19 mouse cellular contexts compared by ENCODE assay signal in the genomic region with DNA sequence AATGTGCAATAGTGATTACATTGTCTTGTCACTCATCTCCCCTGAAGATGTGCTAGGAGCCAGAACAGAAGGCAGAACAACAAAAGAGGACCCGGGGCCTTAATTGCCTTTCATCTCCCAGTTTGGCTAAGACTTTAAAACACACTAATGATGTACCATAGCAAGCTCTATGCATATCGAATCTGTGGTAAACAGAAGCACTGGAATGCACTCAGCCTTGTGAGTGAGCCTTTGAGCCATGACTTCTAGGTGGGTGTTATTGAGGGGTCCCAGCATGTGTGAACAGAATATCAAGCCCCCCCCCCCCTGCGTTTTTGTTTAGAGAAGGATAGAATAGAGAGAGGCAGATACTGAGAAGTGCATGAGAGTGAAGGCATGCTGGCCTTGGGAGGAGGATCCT. TPM values are rescaled to one million over a fixed set of nuclear protein-coding genes. Genes with fewer than 3 reads are reported as not detected.
DNase-seq lines count a peak whose midpoint lies in the region; ATAC-seq lines count a peak whose summit lies in the region.
"Had no signal": no experiment of that assay in that cellular context is flagged by ENCODE, and none has a peak within 500 bp of the region (broad histone marks: within the 10 kb centered on the region; RNA-seq: fewer than 3 reads in every experiment).

No protein-coding gene starts in this region.

- no peak overlapping the region for H3K9ac ChIP-seq in hindbrain, embryonic 11.5 days (ENCODE audit: low read depth, low read length)
- no peak overlapping the region for H3K9ac ChIP-seq in hindbrain, embryonic 14.5 days
- no peak overlapping the region for H3K9ac ChIP-seq in embryonic facial prominence, embryonic 13.5 days
- H3K9ac ChIP-seq in forebrain, embryonic 13.5 days, result no peak overlapping the region
- 0 out of 2 replicates have a peak overlapping the region, but pooled peaks have one; percentile 17 for H3K9ac ChIP-seq in midbrain, embryonic 15.5 days
- H3K9ac ChIP-seq: heart, embryonic 13.5 days; liver, embryonic 12.5 days had no signal

- H3K9me3 ChIP-seq in hindbrain, embryonic 11.5 days (ENCODE audit: control insufficient read depth, low read length), result no peaks in the 10 kb centered on the region
- H3K9me3 ChIP-seq in hindbrain, embryonic 14.5 days (ENCODE audit: control insufficient read depth, low read length), result no peaks in the 10 kb centered on the region
- H3K9me3 ChIP-seq in embryonic facial prominence, embryonic 13.5 days, result no peaks in the 10 kb centered on the region
- no peaks in the 10 kb centered on the region for H3K9me3 ChIP-seq in forebrain, embryonic 13.5 days (replicated peaks)
- no peaks in the 10 kb centered on the region for H3K9me3 ChIP-seq in midbrain, embryonic 15.5 days
- H3K9me3 ChIP-seq: heart, embryonic 13.5 days; liver, embryonic 12.5 days had no signal

- H3K4me1 ChIP-seq in hindbrain, embryonic 11.5 days (replicated peaks; ENCODE audit: control insufficient read depth, insufficient read depth, low read length), result 0 out of 2 replicates have a peak, but pooled peaks cover 2% of the 10 kb centered on the region
- H3K4me1 ChIP-seq in hindbrain, embryonic 14.5 days (replicated peaks; ENCODE audit: control insufficient read depth, insufficient read depth, low read length), result peaks cover 8% of the 10 kb centered on the region; the same call in 1 of the 2 replicates
- peaks cover 17% of the 10 kb centered on the region for H3K4me1 ChIP-seq in embryonic facial prominence, embryonic 13.5 days
- peaks cover 11% of the 10 kb centered on the region for H3K4me1 ChIP-seq in forebrain, embryonic 13.5 days
- peaks cover 12% of the 10 kb centered on the region for H3K4me1 ChIP-seq in midbrain, embryonic 15.5 days

- H3K4me2 ChIP-seq in hindbrain, embryonic 11.5 days (replicated peaks; ENCODE audit: low read depth, low read length), result no peak overlapping the region
- H3K4me2 ChIP-seq in hindbrain, embryonic 14.5 days (replicated peaks), result no peak overlapping the region
- no peak overlapping the region for H3K4me2 ChIP-seq in embryonic facial prominence, embryonic 13.5 days
- H3K4me2 ChIP-seq in forebrain, embryonic 13.5 days, result no peak overlapping the region; the same call in 1 of the 2 replicates
- no peak overlapping the region for H3K4me2 ChIP-seq in midbrain, embryonic 15.5 days
- H3K4me2 ChIP-seq: heart, embryonic 13.5 days; liver, embryonic 12.5 days had no signal

- H3K27ac ChIP-seq in hindbrain, embryonic 11.5 days (ENCODE audit: low read depth, low read length), result 0 out of 2 replicates have a peak overlapping the region, but pooled peaks have one; percentile 6
- H3K27ac ChIP-seq in hindbrain, embryonic 14.5 days, result no peak overlapping the region
- H3K27ac ChIP-seq in embryonic facial prominence, embryonic 13.5 days, result 0 out of 2 replicates have a peak overlapping the region, but pooled peaks have one; percentile 51
- no peak overlapping the region for H3K27ac ChIP-seq in forebrain, embryonic 13.5 days
- no peak overlapping the region for H3K27ac ChIP-seq in midbrain, embryonic 15.5 days
- H3K27ac ChIP-seq: heart, embryonic 13.5 days; liver, embryonic 12.5 days had no signal

- no peaks in the 10 kb centered on the region for H3K27me3 ChIP-seq in hindbrain, embryonic 11.5 days (ENCODE audit: control insufficient read depth, insufficient read depth, low read length)
- no peaks in the 10 kb centered on the region for H3K27me3 ChIP-seq in hindbrain, embryonic 14.5 days (ENCODE audit: control insufficient read depth, insufficient read depth, low read length)
- H3K27me3 ChIP-seq in embryonic facial prominence, embryonic 13.5 days, result no peaks in the 10 kb centered on the region
- H3K27me3 ChIP-seq in forebrain, embryonic 13.5 days, result no peaks in the 10 kb centered on the region
- H3K27me3 ChIP-seq in midbrain, embryonic 15.5 days (replicated peaks), result no peaks in the 10 kb centered on the region
- H3K27me3 ChIP-seq: heart, embryonic 13.5 days; liver, embryonic 12.5 days; Patski had no signal

- H3K4me3 ChIP-seq in hindbrain, embryonic 11.5 days (ENCODE audit: low read depth, low read length), result no peak overlapping the region
- no peak overlapping the region for H3K4me3 ChIP-seq in hindbrain, embryonic 14.5 days (replicated peaks; ENCODE audit: low read length)
- no peak overlapping the region for H3K4me3 ChIP-seq in embryonic facial prominence, embryonic 13.5 days
- no peak overlapping the region for H3K4me3 ChIP-seq in forebrain, embryonic 13.5 days
- H3K4me3 ChIP-seq in midbrain, embryonic 15.5 days, result no peak overlapping the region
- H3K4me3 ChIP-seq: heart, embryonic 13.5 days; liver, embryonic 12.5 days had no signal

- WGBS in hindbrain, embryonic 11.5 days, result 13% methylated on average over 3 of the region's 3 CpGs
- 7% methylated on average over 3 of the region's 3 CpGs for WGBS in hindbrain, embryonic 14.5 days
- WGBS in embryonic facial prominence, embryonic 13.5 days, result 16% methylated on average over 3 of the region's 3 CpGs
- 8% methylated on average over 3 of the region's 3 CpGs for WGBS in forebrain, embryonic 13.5 days
- WGBS in midbrain, embryonic 15.5 days, result 9% methylated on average over 3 of the region's 3 CpGs

- ATAC-seq in hindbrain, embryonic 11.5 days (ENCODE audit: low FRiP score), result peak; percentile 62
- no peak for ATAC-seq in hindbrain, embryonic 14.5 days (ENCODE audit: low FRiP score)
- ATAC-seq in embryonic facial prominence, embryonic 13.5 days (ENCODE audit: insufficient number of reproducible peaks, insufficient read depth, low FRiP score, low TSS enrichment, low read depth), result no peak
- peak; percentile 50 for ATAC-seq in forebrain, embryonic 13.5 days
- peak; percentile 37; the same call in 1 of the 2 replicates for ATAC-seq in midbrain, embryonic 15.5 days (replicated peaks)
- ATAC-seq: activated CD4-positive, CD25-positive, alpha-beta regulatory T cell, adult 4 months; intestine, embryonic 16.5 days; liver, embryonic 12.5 days; Patski had no signal

- no peak for DNase-seq in hindbrain, embryonic 11.5 days (ENCODE audit: low spot score)
- no peak for DNase-seq in hindbrain, embryonic 14.5 days (ENCODE audit: low spot score)
- DNase-seq in cerebellum, adult 18-20 months, result no peak
- no peak for DNase-seq in right cerebral cortex, adult 2 months (ENCODE audit: low spot score in 2 of 2)
- DNase-seq: adrenal gland, postnatal 14 days; cerebellum, adult 8-10 months; gastrocnemius, postnatal 25 days; heart, postnatal 4 days; lung, postnatal 14 days; right cerebral cortex, adult 18-20 months; spleen, adult 18-20 months had no signal

- H3K36me3 ChIP-seq in hindbrain, embryonic 11.5 days (ENCODE audit: control insufficient read depth, insufficient read depth, low read length), result no peaks in the 10 kb centered on the region
- H3K36me3 ChIP-seq in hindbrain, embryonic 14.5 days (replicated peaks; ENCODE audit: control insufficient read depth, insufficient read depth), result no peaks in the 10 kb centered on the region
- H3K36me3 ChIP-seq in embryonic facial prominence, embryonic 13.5 days, result no peaks in the 10 kb centered on the region
- no peaks in the 10 kb centered on the region for H3K36me3 ChIP-seq in forebrain, embryonic 13.5 days (ENCODE audit: poor library complexity, severe bottlenecking)
- no peaks in the 10 kb centered on the region for H3K36me3 ChIP-seq in midbrain, embryonic 15.5 days (replicated peaks)
- H3K36me3 ChIP-seq: heart, embryonic 13.5 days; liver, embryonic 12.5 days had no signal

RNA-seq across cellular contexts. Expression of gene Fam84b, which starts 7.7 kb away (rescaled TPM):
- polyA plus RNA-seq in hindbrain, embryonic 11.5 days (2014; fragmentation: Nextera tagmentation; extraction: Ambion mirVana), result 11.8 and 15.8 TPM in 2 replicates
- polyA plus RNA-seq in hindbrain, embryonic 14.5 days (2014; fragmentation: Nextera tagmentation; extraction: Ambion mirVana), result 15.1 and 18.3 TPM in 2 replicates
- polyA plus RNA-seq in embryonic facial prominence, embryonic 13.5 days (2015; fragmentation: Nextera tagmentation; extraction: Ambion mirVana), result 9.6 and 11.9 TPM in 2 replicates
- 8.0 and 10.6 TPM in 2 replicates for polyA plus RNA-seq in forebrain, embryonic 13.5 days (2015; fragmentation: Nextera tagmentation; extraction: Ambion mirVana)
- polyA plus RNA-seq in midbrain, embryonic 15.5 days (2015; fragmentation: Nextera tagmentation; extraction: Ambion mirVana), result 7.5 and 9.5 TPM in 2 replicates

Comparison
In these comparisons a context has a peak if more than half of its experiments do, and no peak if none do; other contexts are left out.
1. ATAC-seq: peak in hindbrain, embryonic 11.5 days (single experiment), forebrain, embryonic 13.5 days (single experiment) and midbrain, embryonic 15.5 days (single experiment); none in hindbrain, embryonic 14.5 days (single experiment) and embryonic facial prominence, embryonic 13.5 days (single experiment).
2. H3K27ac ChIP-seq: peak in hindbrain, embryonic 11.5 days (single experiment) and embryonic facial prominence, embryonic 13.5 days (single experiment); none in hindbrain, embryonic 14.5 days (single experiment), forebrain, embryonic 13.5 days (single experiment) and midbrain, embryonic 15.5 days (single experiment).